Mouse (Mus musculus): Measurements from ENCODE around the gene Armh1. TPM values are rescaled to one million over a fixed set of nuclear protein-coding genes. Genes with fewer than 3 reads are reported as not detected.

Armh1 gene
- polyA plus RNA-seq, 1 experiment from 2014 or later, result 0.38 TPM

- WGBS, result 81% methylated on average over 8 of the region's 8 CpGs
- ATAC-seq (replicated peaks; ENCODE audit: low FRiP score), result no peak
These were observed 28.5 kb upstream of the Armh1 start for GRCm38 (mm10) chr4:117280397-117280930.

DNA sequence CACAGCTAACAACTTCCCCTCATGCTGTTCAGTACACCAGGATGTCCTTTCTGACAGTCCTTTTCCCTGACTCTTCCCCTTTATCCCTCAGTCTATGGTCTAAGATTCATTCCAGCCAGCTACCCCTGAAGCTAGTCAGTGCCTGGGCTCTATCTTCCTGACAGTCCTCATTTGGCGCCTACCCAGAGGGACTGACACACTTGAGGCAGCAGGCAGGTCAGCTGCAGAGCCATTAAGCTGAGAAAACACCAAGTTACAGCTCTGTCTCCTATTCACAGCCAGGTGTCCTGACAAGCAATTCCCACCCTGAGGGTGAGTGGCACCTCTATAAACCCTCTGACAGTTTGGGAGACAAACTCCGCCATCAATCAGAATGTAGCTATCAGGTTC lies 27.3 kb upstream of the Armh1 start:
- 69% methylated on average over 2 of the region's 2 CpGs for whole genome bisulfite sequencing
- Histone ChIP-seq H3K36me3 (peaks cover 97% of the 10 kb centered on the region), H3K4me2 (no peak overlapping the region), H3K4me1 (peaks cover 49% of the 10 kb centered on the region), H3K9me3 (replicated peaks) (peaks cover 4% of the 10 kb centered on the region; the same call in 1 of the 2 replicates), H3K9ac (no peak overlapping the region), H3K27ac (no peak overlapping the region), H3K27me3 (peaks cover 14% of the 10 kb centered on the region; the same call in 1 of the 2 replicates), H3K4me3 (replicated peaks) (no peak overlapping the region)
- ATAC-seq (replicated peaks; ENCODE audit: low FRiP score), result no peak

More at GRCm38 (mm10) chr4:117280397-117280930, 28.5 kb upstream of the Armh1 start:
- Histone ChIP-seq H3K36me3 (peaks cover 97% of the 10 kb centered on the region), H3K27me3 (peaks cover 20% of the 10 kb centered on the region; the same call in 1 of the 2 replicates), H3K9ac (no peak overlapping the region), H3K9me3 (replicated peaks) (no peaks in the 10 kb centered on the region), H3K4me2 (no peak overlapping the region), H3K27ac (no peak overlapping the region), H3K4me3 (replicated peaks) (no peak overlapping the region), H3K4me1 (peaks cover 61% of the 10 kb centered on the region)

- Histone ChIP-seq H3K27ac (no peak overlapping the region), H3K27me3 (peaks cover 13% of the 10 kb centered on the region; the same call in 1 of the 2 replicates), H3K9ac (no peak overlapping the region), H3K36me3 (peaks cover 97% of the 10 kb centered on the region), H3K4me3 (replicated peaks) (no peak overlapping the region), H3K4me1 (peaks cover 43% of the 10 kb centered on the region), H3K9me3 (replicated peaks) (peaks cover 7% of the 10 kb centered on the region; the same call in 1 of the 2 replicates), H3K4me2 (no peak overlapping the region)
- no peak for ATAC-seq (replicated peaks; ENCODE audit: low FRiP score)
- 65% methylated on average over 10 of the region's 10 CpGs for WGBS
These were observed 26.7 kb upstream of the Armh1 start for GRCm38 (mm10) chr4:117278381-117279252.

DNA sequence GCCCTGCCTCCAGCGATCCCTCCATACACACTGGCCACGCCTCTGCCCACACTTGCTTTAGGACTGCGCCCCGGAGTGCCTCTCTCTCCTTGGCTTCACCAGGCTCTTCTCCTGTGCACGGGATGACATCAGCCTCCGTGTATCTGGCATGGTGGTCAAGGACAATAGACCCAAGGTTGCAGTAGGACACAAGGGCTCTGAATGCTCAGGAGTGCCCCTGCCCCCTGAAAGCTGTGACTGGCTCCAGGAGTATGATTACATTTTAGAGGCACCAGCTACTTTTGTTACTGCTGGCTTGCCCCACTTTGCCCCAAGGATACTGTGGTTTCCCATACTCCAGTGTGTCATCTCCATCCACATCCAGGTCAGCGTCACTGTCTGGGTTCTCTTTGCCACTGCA lies 25.8 kb upstream of the Armh1 start:
- Histone ChIP-seq H3K4me1 (peaks cover 38% of the 10 kb centered on the region), H3K36me3 (peaks cover 97% of the 10 kb centered on the region), H3K9ac (no peak overlapping the region), H3K27me3 (peaks cover 13% of the 10 kb centered on the region; the same call in 1 of the 2 replicates), H3K9me3 (replicated peaks) (peaks cover 7% of the 10 kb centered on the region; the same call in 1 of the 2 replicates), H3K4me3 (replicated peaks) (no peak overlapping the region), H3K27ac (no peak overlapping the region), H3K4me2 (no peak overlapping the region)
- ATAC-seq (replicated peaks; ENCODE audit: low FRiP score), result no peak
- 93% methylated on average over 7 of the region's 7 CpGs for WGBS

GRCm38 (mm10) chr4:117277021-117277420 lies 25.1 kb upstream of the Armh1 start:
- Histone ChIP-seq H3K4me3 (replicated peaks) (no peak overlapping the region), H3K9ac (no peak overlapping the region), H3K36me3 (peaks cover 97% of the 10 kb centered on the region), H3K9me3 (replicated peaks) (peaks cover 7% of the 10 kb centered on the region; the same call in 1 of the 2 replicates), H3K27ac (no peak overlapping the region; the same call in 1 of the 2 replicates), H3K4me1 (peaks cover 44% of the 10 kb centered on the region), H3K27me3 (peaks cover 11% of the 10 kb centered on the region; the same call in 1 of the 2 replicates), H3K4me2 (no peak overlapping the region)
- WGBS, result 47% methylated on average over 13 of the region's 13 CpGs
- ATAC-seq (replicated peaks; ENCODE audit: low FRiP score), result no peak; the same call in 1 of the 2 replicates

GRCm38 (mm10) chr4:117276281-117276711 lies 24.4 kb upstream of the Armh1 start:
- no peak overlapping the region for H3K27ac ChIP-seq
- no peak overlapping the region for H3K4me2 ChIP-seq
- 23% methylated on average over 17 of the region's 17 CpGs for WGBS
- peaks cover 44% of the 10 kb centered on the region for H3K4me1 ChIP-seq
- peak; percentile 57 for ATAC-seq (replicated peaks; ENCODE audit: low FRiP score)
- H3K27me3 ChIP-seq, result peaks cover 12% of the 10 kb centered on the region; the same call in 1 of the 2 replicates
- H3K9ac ChIP-seq, result no peak overlapping the region
- H3K4me3 ChIP-seq (replicated peaks), result no peak overlapping the region
- peaks cover 7% of the 10 kb centered on the region; the same call in 1 of the 2 replicates for H3K9me3 ChIP-seq (replicated peaks)
- H3K36me3 ChIP-seq, result peaks cover 97% of the 10 kb centered on the region

- Histone ChIP-seq H3K4me2 (no peak overlapping the region), H3K27me3 (peaks cover 15% of the 10 kb centered on the region), H3K4me1 (peaks cover 44% of the 10 kb centered on the region), H3K9ac (no peak overlapping the region), H3K27ac (no peak overlapping the region), H3K4me3 (replicated peaks) (no peak overlapping the region), H3K36me3 (peaks cover 82% of the 10 kb centered on the region), H3K9me3 (replicated peaks) (peaks cover 7% of the 10 kb centered on the region; the same call in 1 of the 2 replicates)
- WGBS, result 85% methylated on average over 4 of the region's 4 CpGs
- no peak for ATAC-seq (replicated peaks; ENCODE audit: low FRiP score)
These were observed 22.8 kb upstream of the Armh1 start for GRCm38 (mm10) chr4:117274720-117275119.

DNA sequence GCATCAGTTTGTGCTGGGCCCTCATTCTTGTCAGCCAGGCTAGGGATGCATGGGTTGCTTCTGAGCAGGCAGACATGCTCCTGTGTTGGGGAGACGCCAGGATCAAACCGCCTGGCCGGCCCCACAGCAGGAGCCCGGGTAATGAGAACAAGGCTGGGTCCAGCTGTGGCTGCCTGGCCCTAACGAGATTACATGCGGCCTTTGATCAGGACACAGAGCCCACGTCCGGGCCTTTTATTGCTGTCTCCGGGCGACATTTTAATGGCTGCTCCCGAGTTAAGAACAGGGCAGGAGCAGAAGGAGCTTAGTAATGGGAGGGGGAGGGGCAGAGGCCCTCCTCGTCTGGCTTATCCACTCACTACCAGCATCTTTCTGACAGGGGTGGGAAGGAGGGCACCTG lies 20.5 kb upstream of the Armh1 start:
- Histone ChIP-seq H3K9ac (no peak overlapping the region), H3K27ac (0 out of 2 replicates have a peak overlapping the region, but pooled peaks have one; percentile 10), H3K27me3 (peaks cover 37% of the 10 kb centered on the region), H3K4me1 (peaks cover 26% of the 10 kb centered on the region), H3K4me2 (no peak overlapping the region), H3K9me3 (replicated peaks) (peaks cover 7% of the 10 kb centered on the region; the same call in 1 of the 2 replicates), H3K4me3 (replicated peaks) (no peak overlapping the region), H3K36me3 (peaks cover 60% of the 10 kb centered on the region)
- 22% methylated on average over 12 of the region's 12 CpGs for WGBS
- no peak for ATAC-seq (replicated peaks; ENCODE audit: low FRiP score)

- peaks cover 7% of the 10 kb centered on the region; the same call in 1 of the 2 replicates for H3K9me3 ChIP-seq (replicated peaks)
- peaks cover 41% of the 10 kb centered on the region for H3K36me3 ChIP-seq
- no peak overlapping the region for H3K9ac ChIP-seq
- H3K4me1 ChIP-seq, result peaks cover 10% of the 10 kb centered on the region
- no peak overlapping the region for H3K4me3 ChIP-seq (replicated peaks)
- H3K27me3 ChIP-seq, result peaks cover 46% of the 10 kb centered on the region
- H3K27ac ChIP-seq, result no peak overlapping the region
- 12% methylated on average over 6 of the region's 6 CpGs for WGBS
- ATAC-seq (replicated peaks; ENCODE audit: low FRiP score), result no peak
- no peak overlapping the region for H3K4me2 ChIP-seq
These were observed 18.4 kb upstream of the Armh1 start for GRCm38 (mm10) chr4:117270278-117270677.

DNA sequence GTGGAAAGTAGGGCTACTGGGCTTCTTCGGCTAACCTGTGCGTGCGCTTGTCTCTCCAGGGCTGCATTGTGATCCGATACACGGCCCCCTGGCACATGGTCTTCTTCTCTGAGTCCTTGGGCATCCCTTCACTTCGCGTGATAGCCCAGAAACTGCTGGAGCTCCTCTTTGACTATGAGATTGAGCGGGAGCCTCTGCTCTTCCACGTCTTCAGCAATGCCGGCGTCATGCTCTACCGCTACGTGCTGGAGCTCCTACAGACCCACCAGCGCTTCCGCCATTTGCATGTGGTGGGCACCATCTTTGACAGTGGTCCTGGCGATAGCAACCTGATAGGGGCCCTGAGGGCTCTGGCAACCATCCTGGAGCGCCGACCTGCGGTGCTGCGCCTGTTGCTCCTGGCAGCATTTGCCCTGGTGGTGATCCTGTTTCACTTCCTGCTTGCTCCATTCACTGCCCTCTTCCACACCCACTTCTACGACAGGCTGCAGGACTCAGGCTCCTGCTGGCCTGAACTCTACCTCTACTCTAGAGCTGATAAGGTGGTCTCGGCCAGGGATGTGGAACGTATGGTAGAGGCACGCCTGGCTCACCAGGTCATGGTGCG lies 16.0 kb upstream of the Armh1 start:
- no peak overlapping the region for H3K4me3 ChIP-seq (replicated peaks)
- H3K27ac ChIP-seq, result no peak overlapping the region
- ATAC-seq (replicated peaks; ENCODE audit: low FRiP score), result no peak
- peaks cover 18% of the 10 kb centered on the region for H3K36me3 ChIP-seq
- peaks cover 51% of the 10 kb centered on the region for H3K27me3 ChIP-seq
- no peak overlapping the region for H3K9ac ChIP-seq
- H3K4me1 ChIP-seq, result peaks cover 10% of the 10 kb centered on the region
- WGBS, result 84% methylated on average over 25 of the region's 25 CpGs
- H3K9me3 ChIP-seq (replicated peaks), result no peaks in the 10 kb centered on the region
- H3K4me2 ChIP-seq, result no peak overlapping the region

DNA sequence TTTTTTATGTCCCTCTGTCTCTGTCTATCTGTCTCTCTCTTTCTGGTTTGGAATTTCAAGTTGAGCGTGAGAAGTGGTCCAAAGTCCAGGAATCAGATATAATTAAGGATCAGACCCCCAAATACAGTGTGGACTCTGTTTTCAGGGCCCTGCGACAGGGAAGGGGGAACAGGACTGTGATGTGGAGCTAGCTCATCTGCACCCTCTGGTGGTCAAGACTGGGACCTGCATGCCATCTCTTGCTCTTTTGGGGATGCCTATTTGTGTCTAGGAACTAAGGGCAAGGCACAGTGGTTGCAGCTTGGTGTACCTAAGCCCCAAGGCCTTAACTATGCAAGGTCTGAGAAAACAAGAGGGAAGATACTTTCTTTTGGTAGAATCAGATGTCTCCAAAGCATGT lies 15.4 kb upstream of the Armh1 start:
- Histone ChIP-seq H3K9ac (no peak overlapping the region), H3K4me3 (replicated peaks) (no peak overlapping the region), H3K4me2 (no peak overlapping the region), H3K27ac (no peak overlapping the region), H3K9me3 (replicated peaks) (no peaks in the 10 kb centered on the region), H3K27me3 (peaks cover 51% of the 10 kb centered on the region), H3K36me3 (peaks cover 11% of the 10 kb centered on the region), H3K4me1 (peaks cover 10% of the 10 kb centered on the region)
- ATAC-seq (replicated peaks; ENCODE audit: low FRiP score), result no peak
- WGBS, result 7% methylated on average over 2 of the region's 2 CpGs

All from kidney, embryonic 15.5 days (tissue).